Mouse (Mus musculus) midbrain, postnatal 0 days (tissue): ENCODE data around the gene Rab3gap2. TPM values are rescaled to one million over a fixed set of nuclear protein-coding genes. Genes with fewer than 3 reads are reported as not detected.

Experiments
- ATAC-seq: fragments of 200-750 bp; cut with Nextera tagmentation; 2 replicates; pipeline ENCODE4 v1.8.0; 2017; ENCODE audit warnings: moderate number of reproducible peaks, mild to moderate bottlenecking, moderate TSS enrichment, moderate library complexity; ENCODE audit not compliant: low FRiP score
- DNase-seq: peaks from one replicate; pipeline ENCODE4 v3.0.0-alpha.2; 2015; ENCODE audit warnings: low spot score
- H3K27ac ChIP-seq: fragments of 300-500 bp; sonication (generic); 2 replicates; pipeline ENCODE4 v1.5.1; 2014; ENCODE audit warnings: low read depth, mild to moderate bottlenecking, low read length, mixed read lengths
- H3K27me3 ChIP-seq: fragments of 300-500 bp; sonication (generic); 2 replicates; pipeline ENCODE4 v1.6.1; 2014; ENCODE audit warnings: low read length, control low read depth, mixed read lengths; ENCODE audit not compliant: insufficient read depth
- H3K36me3 ChIP-seq: fragments of 300-500 bp; sonication (generic); 2 replicates; pipeline ENCODE4 v1.6.1; 2014; ENCODE audit warnings: low read length, control low read depth, mixed read lengths; ENCODE audit not compliant: insufficient read depth
- H3K4me1 ChIP-seq: fragments of 300-500 bp; sonication (generic); 2 replicates; pipeline ENCODE4 v1.6.1; 2014; ENCODE audit warnings: mild to moderate bottlenecking, control low read depth, antibody characterized with exemption, low read length, mixed read lengths; ENCODE audit not compliant: insufficient read depth
- H3K4me2 ChIP-seq: fragments of 300-500 bp; sonication (generic); 2 replicates; pipeline ENCODE4 v1.6.1; 2014; ENCODE audit warnings: low read depth, mild to moderate bottlenecking, low read length, mixed read lengths; ENCODE audit not compliant: poor library complexity, severe bottlenecking
- H3K4me3 ChIP-seq: fragments of 300-500 bp; sonication (generic); 2 replicates; pipeline ENCODE4 v1.5.1; 2014; ENCODE audit warnings: low read depth, mild to moderate bottlenecking, low read length, moderate library complexity
- H3K9ac ChIP-seq: fragments of 300-500 bp; sonication (generic); replicated peaks from 2 replicates; pipeline ENCODE4 v1.6.1; 2014; ENCODE audit warnings: mild to moderate bottlenecking, low read length, moderate library complexity, mixed read lengths; ENCODE audit not compliant: poor library complexity, severe bottlenecking
- H3K9me3 ChIP-seq: fragments of 300-500 bp; sonication (generic); 2 replicates; pipeline ENCODE4 v1.6.1; 2016; ENCODE audit warnings: low read length, control low read depth
- CTCF ChIP-seq: IDR thresholded peaks from 2 replicates; pipeline ENCODE4 v1.5.1; 2016; ENCODE audit warnings: antibody characterized with exemption, mild to moderate bottlenecking
- WGBS: fragments of 180-500 bp; shearing (Covaris S2); extraction: QIAGEN DNeasy Blood & Tissue Kit; methylation state at CpG from one replicate; pipeline ENCODE4 v1.1.7; 2014; 5-methylcytosine and 5-hydroxymethylcytosine counted together
- polyA plus RNA-seq: library from polyadenylated mRNA; unstranded; fragments of >200 nt; fragmentation: Nextera tagmentation; extraction: Ambion mirVana; gene quantifications from 2 replicates; pipeline ENCODE4 v1.2.1, GENCODE M21; 2015
- total RNA-seq: library from RNA; depleted of rRNA; stranded (reverse); fragments of >200 nt; gene quantifications from 2 replicates; pipeline ENCODE4 v1.2.3, GENCODE M21; 2014

The Rab3gap2 gene
- total and polyA plus RNA-seq, 2 experiments from 2014 or later = 20.2 to 29.8 TPM

GRCm38 (mm10) chr1:185287066-185287465, 83.1 kb downstream of the Rab3gap2 start:
- Histone ChIP-seq H3K27ac (no peak overlapping the region), H3K36me3 (peaks cover 46% of the 10 kb centered on the region), H3K4me3 (no peak overlapping the region), H3K4me2 (no peak overlapping the region), H3K27me3 (no peaks in the 10 kb centered on the region), H3K9ac (no peak overlapping the region), H3K4me1 (no peaks in the 10 kb centered on the region), H3K9me3 (no peaks in the 10 kb centered on the region)
- WGBS = 95% methylated on average over 20 of the region's 20 CpGs
- DNase-seq (no peak), ATAC-seq (no peak)
- no peak for TF ChIP-seq CTCF

GRCm38 (mm10) chr1:185289231-185289630, 85.3 kb downstream of the Rab3gap2 start:
- Histone ChIP-seq H3K9ac (no peak overlapping the region), H3K27me3 (no peaks in the 10 kb centered on the region), H3K27ac (no peak overlapping the region), H3K4me2 (no peak overlapping the region), H3K9me3 (no peaks in the 10 kb centered on the region), H3K4me3 (no peak overlapping the region), H3K4me1 (no peaks in the 10 kb centered on the region), H3K36me3 (peaks cover 52% of the 10 kb centered on the region)
- TF ChIP-seq CTCF = no peak
- ATAC-seq (no peak), DNase-seq (no peak)
- 89% methylated on average over 5 of the region's 5 CpGs for WGBS

GRCm38 (mm10) chr1:185291336-185291735, 87.4 kb downstream of the Rab3gap2 start:
- Histone ChIP-seq H3K4me3 (no peak overlapping the region), H3K27ac (no peak overlapping the region), H3K27me3 (no peaks in the 10 kb centered on the region), H3K9ac (no peak overlapping the region), H3K4me1 (no peaks in the 10 kb centered on the region), H3K36me3 (peaks cover 54% of the 10 kb centered on the region), H3K4me2 (no peak overlapping the region), H3K9me3 (no peaks in the 10 kb centered on the region)
- no peak for TF ChIP-seq CTCF
- WGBS = 78% methylated on average over 4 of the region's 4 CpGs
- ATAC-seq (no peak), DNase-seq (no peak)

- ATAC-seq = no peak
- Histone ChIP-seq H3K27ac (no peak overlapping the region), H3K36me3 (peaks cover 57% of the 10 kb centered on the region), H3K9ac (no peak overlapping the region), H3K27me3 (no peaks in the 10 kb centered on the region), H3K9me3 (no peaks in the 10 kb centered on the region), H3K4me1 (no peaks in the 10 kb centered on the region), H3K4me3 (no peak overlapping the region), H3K4me2 (no peak overlapping the region)
- no peak for TF ChIP-seq CTCF
- no peak for DNase-seq
- 91% methylated on average over 10 of the region's 10 CpGs for WGBS
Observed at GRCm38 (mm10) chr1:185292646-185293360, 88.9 kb downstream of the Rab3gap2 start.

- Histone ChIP-seq H3K9me3 (no peaks in the 10 kb centered on the region), H3K4me1 (no peaks in the 10 kb centered on the region), H3K36me3 (peaks cover 54% of the 10 kb centered on the region), H3K9ac (no peak overlapping the region), H3K4me2 (no peak overlapping the region), H3K27me3 (no peaks in the 10 kb centered on the region), H3K4me3 (no peak overlapping the region), H3K27ac (no peak overlapping the region)
- TF ChIP-seq CTCF = no peak
- no peak for ATAC-seq
- no peak for DNase-seq
- 95% methylated on average over 7 of the region's 7 CpGs for WGBS
Observed at GRCm38 (mm10) chr1:185296850-185297249, 92.9 kb downstream of the Rab3gap2 start.

GRCm38 (mm10) chr1:185298496-185298895, 94.6 kb downstream of the Rab3gap2 start:
- Histone ChIP-seq H3K4me1 (no peaks in the 10 kb centered on the region), H3K4me3 (no peak overlapping the region), H3K9me3 (no peaks in the 10 kb centered on the region), H3K27me3 (no peaks in the 10 kb centered on the region), H3K4me2 (no peak overlapping the region), H3K36me3 (peaks cover 50% of the 10 kb centered on the region), H3K27ac (no peak overlapping the region), H3K9ac (no peak overlapping the region)
- no peak for DNase-seq
- WGBS = 94% methylated on average over 8 of the region's 8 CpGs
- no peak for TF ChIP-seq CTCF
- ATAC-seq = no peak
